Mouse (Mus musculus): ENCODE results near the gene Pex19. TPM values are rescaled to one million over a fixed set of nuclear protein-coding genes. Genes with fewer than 3 reads are reported as not detected.
A peak's percentile ranks its signal among the peaks of the same experiment; 100 is the strongest.

Pex19 gene
- total RNA-seq (2021) = 106 and 158 TPM in 2 replicates
- long read RNA-seq, transcript Pex19-201 (8 exons, 1,917 nt) = major isoform, 113 of 165 reads
- long read RNA-seq, partial matches to known transcripts = 23 of 165 reads
- long read RNA-seq, other reads (novel, unspliced or antisense) = 25 of 165 reads

DNA sequence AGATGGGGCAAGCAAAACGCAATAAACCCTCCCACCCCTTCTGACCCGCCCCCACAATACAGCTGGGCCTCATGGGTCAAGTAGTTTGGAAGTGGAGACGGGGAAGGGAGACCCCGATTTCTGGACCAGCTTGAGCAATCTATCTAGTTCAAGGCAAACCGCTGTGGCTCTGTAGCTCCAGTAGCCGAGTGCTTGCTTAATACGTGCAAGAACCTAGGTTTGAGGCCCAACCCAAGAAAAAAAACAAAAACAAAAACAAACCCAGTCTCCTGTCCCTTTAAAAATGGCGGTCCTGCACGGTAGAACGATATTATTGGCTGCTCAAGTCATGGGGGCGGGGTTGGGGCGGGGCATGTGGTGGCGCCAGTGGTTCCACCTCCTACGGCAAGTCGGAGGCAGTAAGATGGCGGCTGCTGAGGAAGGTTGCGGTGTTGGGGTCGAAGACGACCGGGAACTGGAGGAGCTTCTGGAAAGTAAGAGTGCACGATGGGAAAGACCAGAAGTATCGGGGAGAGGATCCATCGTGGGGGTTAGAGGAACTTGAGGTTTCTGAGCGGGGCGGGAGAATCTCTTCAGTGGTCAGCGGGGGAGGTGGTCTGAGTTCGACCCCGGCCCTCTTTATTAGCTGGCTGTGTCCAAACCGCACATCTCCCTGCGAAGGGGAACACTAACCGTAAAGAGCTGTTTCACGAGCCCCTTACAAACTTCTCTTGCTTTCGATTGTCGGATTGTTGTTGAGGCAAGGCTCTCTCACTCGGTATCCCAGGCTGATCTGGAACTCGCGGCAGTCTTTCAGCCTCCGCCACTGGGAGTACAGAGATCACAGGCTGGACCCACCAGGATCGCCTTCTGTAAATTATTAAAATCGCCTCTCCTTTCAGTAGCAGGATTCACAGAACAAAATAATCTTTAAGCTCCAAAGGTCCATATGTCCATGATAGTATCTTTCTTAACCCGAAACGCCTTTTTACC, at the start of gene Pex19:
Gene Pex19 (plus strand): TSS at position 380 of the 972 bp plus-strand sequence.
- peak; percentile 81 for DNase-seq

DNA sequence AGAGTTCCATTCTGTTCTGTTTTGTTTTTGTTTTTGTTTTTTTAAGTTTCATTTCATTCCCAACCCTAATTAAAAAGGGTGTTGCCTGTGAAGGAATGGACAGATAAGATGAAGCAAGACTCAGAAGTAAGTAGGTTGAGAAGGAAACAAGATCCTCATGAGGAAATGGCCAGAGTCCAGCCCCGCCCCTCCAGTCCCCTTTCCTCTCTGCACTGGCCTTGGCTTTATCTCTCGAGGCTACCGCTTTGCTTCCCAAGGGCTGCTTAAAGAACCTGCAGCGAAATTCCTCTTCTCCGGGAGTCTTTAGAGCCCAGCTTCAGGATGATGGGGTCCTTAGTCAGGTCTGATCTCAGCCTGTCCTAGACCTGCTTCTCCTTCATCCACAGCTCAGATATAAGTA, 48.6 kb upstream of the Pex19 start:
- DNase-seq = peak; percentile 38

- peak; percentile 89 for DNase-seq
These were observed 44.3 kb upstream of the Pex19 start, which contains the start of the genes Copa and Ncstn for GRCm38 (mm10) chr1:172082101-172082898. Gene Copa (plus strand): TSS chr1:172082529. Gene Ncstn (minus strand): TSS chr1:172082795.

DNA sequence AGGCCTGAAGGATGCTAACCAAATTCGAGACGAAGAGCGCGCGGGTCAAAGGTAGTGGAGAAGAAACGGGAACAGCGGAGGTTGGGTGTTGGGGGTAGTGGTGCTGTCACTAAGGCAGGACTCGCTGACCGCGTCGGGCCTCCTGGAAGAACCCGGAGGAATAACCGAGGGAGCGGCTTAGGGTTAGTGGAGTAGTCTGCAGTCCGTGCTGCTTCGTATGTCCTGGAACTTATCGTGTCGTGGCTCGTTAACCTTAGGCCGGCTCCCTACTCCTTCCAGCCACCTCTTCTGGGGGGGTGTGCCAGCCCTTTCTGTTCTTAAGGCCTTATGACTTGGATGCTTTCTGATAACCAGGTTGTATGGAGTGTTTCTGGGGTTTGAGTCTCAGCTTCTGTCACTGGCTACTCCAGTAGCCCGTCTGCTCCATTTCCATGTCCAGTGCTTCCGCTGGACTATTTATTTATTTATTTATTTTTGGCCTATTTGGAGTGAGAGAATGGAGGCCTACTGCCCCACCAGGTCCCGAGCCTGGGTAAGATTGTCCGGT, 43.6 kb upstream of the Pex19 start:
- no peak for DNase-seq

GRCm38 (mm10) chr1:172093522-172093921, 33.0 kb upstream of the Pex19 start:
- no peak for DNase-seq

DNA sequence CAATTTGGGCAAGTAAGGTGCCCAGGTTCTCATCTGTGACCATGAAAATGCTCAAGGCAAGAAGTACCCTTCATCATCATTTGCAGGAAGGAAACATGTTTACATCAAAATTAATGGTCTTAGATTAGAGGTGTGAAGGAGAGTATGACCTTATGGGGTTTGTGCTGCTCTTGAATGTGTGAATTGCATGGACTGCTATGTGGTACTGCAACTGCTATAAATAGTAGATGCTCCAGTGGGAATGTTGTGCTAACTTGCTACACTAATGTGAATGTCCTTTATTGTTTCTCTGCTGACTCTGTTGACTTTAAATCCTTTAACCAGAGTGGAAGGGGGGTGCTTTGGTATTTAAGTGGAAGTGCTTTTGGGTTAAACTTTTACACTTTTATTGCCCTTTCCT, 32.3 kb upstream of the Pex19 start:
- no peak for DNase-seq

DNA sequence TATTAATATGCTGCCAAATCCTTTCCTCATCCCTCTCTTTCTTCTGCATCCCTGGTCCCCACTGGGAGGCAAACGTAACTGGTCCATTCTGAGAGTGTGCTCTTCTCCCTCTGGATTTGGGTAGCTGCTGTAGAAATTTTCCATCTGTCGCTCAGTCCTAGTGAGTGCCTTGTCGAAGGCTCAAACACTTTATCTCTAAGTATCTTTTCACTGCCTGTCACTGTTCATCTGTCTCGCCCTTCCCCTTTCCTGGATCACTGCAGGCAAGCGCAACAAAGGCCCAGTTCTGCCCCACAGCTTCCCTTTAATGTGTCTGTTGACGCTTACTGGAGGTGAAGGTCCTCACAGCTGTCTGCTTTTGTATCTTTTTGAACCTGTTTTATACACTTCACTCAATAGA, 31.4 kb upstream of the Pex19 start:
- no peak for DNase-seq

- DNase-seq = peak; percentile 30
These were observed 27.1 kb upstream of the Pex19 start for GRCm38 (mm10) chr1:172099325-172100033.

DNA sequence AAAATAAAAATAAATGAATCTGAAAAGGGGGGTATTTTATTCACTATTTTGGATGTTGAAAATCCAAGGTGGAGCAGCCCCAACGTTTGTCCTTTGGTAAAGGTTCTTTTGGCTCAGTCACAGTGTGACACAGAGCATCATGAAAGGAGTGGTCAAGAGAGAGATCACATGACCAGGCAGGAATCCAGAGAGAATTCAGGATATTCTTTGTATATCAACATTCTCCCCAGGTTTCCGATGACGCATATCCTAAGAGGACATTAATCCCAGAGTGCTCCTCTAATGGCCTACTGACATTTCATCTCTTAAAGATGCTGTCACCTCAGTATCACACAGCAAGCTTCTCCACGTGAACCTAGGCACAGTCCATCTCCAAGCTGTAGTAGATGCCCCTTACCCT, 22.9 kb upstream of the Pex19 start:
- DNase-seq = no peak

- DNase-seq = no peak
These were observed 21.5 kb upstream of the Pex19 start for GRCm38 (mm10) chr1:172105101-172105500.

DNA sequence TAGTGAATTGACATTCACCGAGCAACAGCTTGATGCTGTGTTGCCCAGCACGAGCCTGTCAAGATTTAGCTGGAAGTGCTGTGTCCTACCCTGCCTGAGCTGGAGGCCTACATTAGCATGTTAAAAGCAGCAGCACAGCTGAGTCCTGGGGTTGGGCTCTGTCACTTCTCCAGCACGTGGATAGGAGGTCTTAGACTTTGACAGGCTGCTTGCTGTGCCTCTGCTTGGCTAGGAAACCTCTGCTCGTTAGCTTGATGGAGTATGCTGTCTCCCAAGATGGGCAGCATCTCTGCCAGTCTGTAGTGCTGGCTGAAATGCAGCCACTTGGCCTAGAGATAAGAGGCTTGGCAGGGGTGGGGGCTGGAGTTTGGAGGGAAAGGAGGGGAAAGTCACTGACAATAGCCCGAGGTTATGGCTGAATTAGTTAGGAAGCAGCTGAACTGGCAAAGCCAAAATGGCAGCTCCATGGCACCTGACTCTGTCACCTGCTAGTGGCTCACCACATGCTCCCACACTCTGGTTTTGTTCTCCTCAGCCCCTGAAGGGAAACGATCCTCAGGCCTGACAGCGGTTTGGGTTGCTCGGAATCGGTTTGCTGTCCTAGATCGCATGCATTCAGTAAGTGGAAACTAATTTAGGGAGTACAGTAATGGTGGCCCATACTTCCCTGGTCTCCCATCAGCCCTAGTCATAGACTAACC, 18.6 kb upstream of the Pex19 start:
- no peak for DNase-seq

GRCm38 (mm10) chr1:172116948-172117347, 9.6 kb upstream of the Pex19 start:
- no peak for DNase-seq

DNA sequence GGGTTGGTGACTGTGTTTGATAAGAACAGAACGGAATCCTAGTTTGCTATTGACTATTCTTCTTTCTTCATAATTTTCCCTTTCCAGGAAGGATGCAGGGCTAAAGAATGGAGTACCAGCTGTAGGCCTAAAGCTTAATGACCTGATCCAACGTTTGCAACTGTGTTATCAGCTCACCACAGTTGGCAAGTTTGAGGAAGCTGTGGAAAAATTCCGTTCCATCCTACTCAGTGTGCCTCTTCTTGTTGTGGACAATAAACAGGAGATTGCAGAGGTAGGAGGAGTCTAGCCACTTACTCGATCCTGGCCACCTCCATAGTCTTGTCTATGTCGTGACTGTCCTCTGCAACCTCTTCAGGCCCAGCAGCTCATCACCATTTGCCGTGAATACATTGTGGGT, 7.5 kb upstream of the Pex19 start:
- no peak for DNase-seq

GRCm38 (mm10) chr1:172119720-172120119, 6.8 kb upstream of the Pex19 start:
- DNase-seq = no peak

GRCm38 (mm10) chr1:172122671-172123070, 3.9 kb upstream of the Pex19 start:
- no peak for DNase-seq

GRCm38 (mm10) chr1:172124572-172124971, 2.0 kb upstream of the Pex19 start:
- DNase-seq = no peak

- no peak for DNase-seq
These were observed 932 bp downstream of the Pex19 start for GRCm38 (mm10) chr1:172127487-172127886.

DNA sequence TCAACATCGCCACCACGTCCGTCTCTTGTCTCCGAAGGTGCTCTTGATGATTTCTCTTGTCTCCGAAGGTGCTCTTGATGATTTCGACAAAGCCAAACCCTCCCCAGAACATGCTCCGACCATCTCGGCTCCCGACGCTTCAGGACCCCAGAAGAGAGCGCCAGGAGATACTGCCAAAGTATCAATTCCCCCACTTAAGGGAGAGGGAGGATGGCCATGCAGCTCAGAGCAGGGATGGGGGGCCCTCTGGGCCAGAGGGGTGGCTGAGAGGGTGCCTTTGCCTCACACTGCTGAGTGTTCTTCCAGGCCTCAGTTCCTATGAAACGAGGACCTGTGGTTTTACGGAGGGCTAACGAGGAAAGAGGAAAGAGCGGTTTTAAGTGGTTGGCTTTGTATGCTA, 2.0 kb downstream of the Pex19 start:
- DNase-seq = no peak

DNA sequence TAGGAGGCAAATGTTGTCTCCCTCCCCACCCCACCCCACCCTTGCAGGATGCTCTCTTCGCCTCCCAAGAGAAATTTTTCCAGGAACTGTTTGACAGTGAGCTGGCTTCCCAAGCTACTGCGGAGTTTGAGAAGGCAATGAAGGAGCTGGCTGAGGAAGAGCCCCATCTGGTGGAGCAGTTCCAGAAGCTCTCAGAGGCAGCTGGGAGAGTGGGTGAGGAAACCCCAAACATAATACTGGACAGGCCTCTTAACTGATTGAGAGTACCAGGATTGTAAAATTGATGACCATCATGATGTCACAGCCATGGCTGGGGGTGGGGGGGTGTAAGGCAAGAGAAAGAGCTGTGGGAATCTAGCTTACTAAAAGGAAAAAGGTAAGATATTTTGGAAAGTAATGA, 2.6 kb downstream of the Pex19 start:
- DNase-seq = no peak

- DNase-seq = no peak
These were observed 3.2 kb downstream of the Pex19 start for GRCm38 (mm10) chr1:172129780-172130179.

GRCm38 (mm10) chr1:172132319-172132718, 5.8 kb downstream of the Pex19 start:
- DNase-seq = no peak
